Mouse (Mus musculus) right cerebral cortex, postnatal 10 days (tissue): Measurements from ENCODE around the gene Zfp324.
"Not testable (repeated sequence)": the region's sequence is repeated elsewhere in the genome, so short reads cannot be mapped to it uniquely, and the experiment has no call there.

Experiments used
- DNase-seq, 2 experiments: peaks; one replicate each; pipeline ENCODE4 v3.0.0; 2021; ENCODE audit warnings: low spot score in 2 of 2

The Zfp324 gene

GRCm38 (mm10) chr7:12965678-12966091 lies at the start of gene Zfp324:
Gene Zfp324, plus strand, starts transcription at chr7:12965838.
- DNase-seq = peak; percentile 95 to 97

DNA sequence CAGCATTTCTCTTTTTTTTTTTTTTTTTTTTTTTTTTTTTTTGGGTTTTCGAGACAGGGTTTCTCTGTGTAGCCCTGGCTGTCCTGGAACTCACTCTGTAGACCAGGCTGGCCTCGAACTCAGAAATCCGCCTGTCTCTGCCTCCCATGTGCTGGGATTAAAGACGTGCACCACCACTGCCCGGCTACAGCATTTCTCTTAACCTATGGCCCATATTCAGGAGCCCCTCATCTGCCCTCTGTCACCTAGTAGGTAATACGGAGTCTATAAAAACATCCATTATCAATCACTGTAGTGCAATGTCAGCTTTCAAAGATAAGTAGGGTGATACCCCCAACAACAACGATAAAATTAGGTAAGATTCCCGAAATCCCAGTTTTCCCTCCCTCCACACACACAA lies 45.1 kb upstream of the Zfp324 start:
- DNase-seq = not testable (repeated sequence)

- DNase-seq = no peak
Measured at GRCm38 (mm10) chr7:12921318-12921704, 44.3 kb upstream of the Zfp324 start.

- peak; percentile 99 for DNase-seq
Measured at GRCm38 (mm10) chr7:12921705-12922465, 43.8 kb upstream of the Zfp324 start, which contains the start of gene Rps5. Gene Rps5, plus strand, starts transcription at chr7:12922290.

DNA sequence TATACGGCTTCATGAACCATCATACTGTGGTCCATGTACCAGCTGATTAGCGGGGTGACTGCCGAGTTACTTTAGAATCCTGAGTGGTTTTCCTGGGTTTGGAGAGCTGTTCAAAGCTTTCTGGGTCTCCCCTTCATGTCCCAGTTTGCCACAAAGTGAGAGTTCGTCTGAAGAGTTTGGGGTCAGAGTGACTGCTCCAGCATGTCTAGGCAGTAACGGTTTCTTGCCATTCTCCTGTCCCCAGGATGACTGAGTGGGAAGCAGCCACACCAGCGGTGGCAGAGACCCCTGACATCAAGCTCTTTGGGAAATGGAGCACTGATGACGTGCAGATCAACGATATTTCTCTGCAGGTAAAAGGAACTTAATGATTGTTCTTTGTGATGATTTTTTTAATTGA lies 42.9 kb upstream of the Zfp324 start:
- no peak for DNase-seq

GRCm38 (mm10) chr7:12926316-12926715 lies 39.3 kb upstream of the Zfp324 start:
- no peak for DNase-seq

- no peak for DNase-seq
Measured at GRCm38 (mm10) chr7:12927191-12927680, 38.4 kb upstream of the Zfp324 start, which contains the start of gene Rnf225. Gene Rnf225, plus strand, starts transcription at chr7:12927416.

DNA sequence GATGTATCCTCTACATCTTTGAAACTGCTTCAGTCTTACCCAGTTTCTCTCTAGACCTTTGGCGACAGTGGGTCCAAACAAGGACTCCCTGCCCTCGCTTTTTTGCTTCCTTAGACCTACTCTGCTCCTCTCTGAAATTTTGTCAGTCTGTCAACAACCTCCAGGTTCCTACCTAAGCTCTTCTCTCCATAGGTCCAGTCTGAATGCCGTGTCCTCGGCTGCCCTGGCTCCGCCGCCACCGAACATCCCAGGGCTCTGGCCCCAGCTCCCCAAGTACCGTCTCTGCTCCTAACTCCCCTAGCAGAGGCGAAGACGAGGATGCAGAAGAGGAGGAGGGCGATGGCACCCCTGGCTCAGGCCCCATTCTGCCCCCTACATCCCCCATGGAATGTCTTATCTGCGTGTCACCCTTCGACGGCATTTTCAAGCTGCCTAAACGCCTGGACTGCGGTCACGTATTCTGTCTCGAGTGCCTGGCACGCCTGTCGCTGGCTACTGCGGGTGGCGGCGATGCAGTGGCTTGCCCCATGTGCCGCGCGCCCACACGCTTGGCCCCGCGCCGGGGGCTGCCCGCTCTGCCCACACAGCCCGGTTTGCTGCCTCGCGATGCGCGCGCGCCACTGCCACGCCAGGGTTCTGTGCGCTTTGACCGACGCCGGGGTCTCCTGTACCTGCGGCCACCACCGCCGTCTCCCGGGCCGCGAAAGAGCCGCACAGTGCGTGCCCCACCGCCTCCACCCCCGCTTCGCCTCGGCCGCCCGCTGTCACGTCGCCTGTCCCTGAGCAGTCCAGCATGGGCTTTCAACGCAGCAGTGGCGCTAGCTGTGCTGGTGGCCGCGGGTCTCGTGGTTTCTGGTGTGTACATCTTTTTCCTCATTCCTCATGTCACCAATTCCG lies 37.7 kb upstream of the Zfp324 start:
- DNase-seq = peak; percentile 60 to 61

DNA sequence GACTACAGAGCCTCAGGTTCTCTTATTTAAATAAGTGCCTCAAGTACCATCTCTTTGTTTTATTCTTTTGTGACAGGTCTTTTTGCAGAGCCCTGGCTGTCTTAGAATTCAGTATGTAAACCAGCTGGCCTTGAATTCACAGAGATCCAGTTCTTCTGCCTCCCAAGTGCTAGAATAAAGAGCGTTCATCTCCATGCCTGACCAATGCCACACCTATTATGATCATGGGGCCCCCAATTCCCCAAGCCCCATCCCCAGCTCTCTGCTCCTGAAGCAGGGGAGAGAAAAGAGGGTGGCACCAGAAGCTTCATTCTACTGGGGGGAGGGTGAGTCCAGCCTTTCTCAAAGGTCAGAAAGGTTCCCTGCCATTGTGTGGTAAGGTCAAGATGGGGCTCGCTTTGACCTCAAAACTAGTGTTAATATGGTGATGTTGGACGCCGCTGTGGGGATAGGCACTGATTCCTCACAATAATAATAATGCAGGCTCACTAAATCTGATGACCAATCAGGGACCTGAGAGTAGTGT lies 32.0 kb upstream of the Zfp324 start:
- DNase-seq = no peak

- DNase-seq = no peak
Measured at GRCm38 (mm10) chr7:12934808-12935207, 30.8 kb upstream of the Zfp324 start.

DNA sequence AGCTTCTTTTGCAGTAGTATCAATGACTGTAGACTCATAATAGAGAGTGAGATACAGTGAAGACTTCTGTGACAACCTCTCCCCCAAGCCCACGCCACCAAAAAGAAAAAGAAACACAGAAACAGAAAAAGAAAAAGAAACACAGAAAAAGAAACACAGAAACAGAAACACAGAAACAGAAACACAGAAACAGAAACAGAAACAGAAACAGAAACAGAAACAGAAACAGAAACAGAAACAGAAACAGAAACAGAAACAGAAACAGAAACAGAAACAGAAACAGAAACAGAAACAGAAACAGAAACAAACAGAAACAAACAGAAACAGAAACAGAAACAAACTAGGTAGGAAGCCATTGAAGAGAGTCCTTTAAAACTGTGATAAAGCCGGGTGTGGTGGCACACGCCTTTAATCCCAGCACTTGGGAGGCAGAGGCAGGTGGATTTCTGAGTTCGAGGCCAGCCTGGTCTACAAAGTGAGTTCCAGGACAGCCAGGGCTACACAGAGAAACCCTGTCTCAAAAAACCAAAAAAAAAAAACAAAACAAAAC lies 28.3 kb upstream of the Zfp324 start:
- DNase-seq = not testable (repeated sequence)

GRCm38 (mm10) chr7:12940599-12940998 lies 25.0 kb upstream of the Zfp324 start:
- no peak for DNase-seq

- DNase-seq = no peak
Measured at GRCm38 (mm10) chr7:12943488-12943887, 22.1 kb upstream of the Zfp324 start.

GRCm38 (mm10) chr7:12949032-12949871 lies 16.4 kb upstream of the Zfp324 start:
- peak; percentile 97 to 99 for DNase-seq

- no peak for DNase-seq
Measured at GRCm38 (mm10) chr7:12949872-12950229, 15.8 kb upstream of the Zfp324 start.

DNA sequence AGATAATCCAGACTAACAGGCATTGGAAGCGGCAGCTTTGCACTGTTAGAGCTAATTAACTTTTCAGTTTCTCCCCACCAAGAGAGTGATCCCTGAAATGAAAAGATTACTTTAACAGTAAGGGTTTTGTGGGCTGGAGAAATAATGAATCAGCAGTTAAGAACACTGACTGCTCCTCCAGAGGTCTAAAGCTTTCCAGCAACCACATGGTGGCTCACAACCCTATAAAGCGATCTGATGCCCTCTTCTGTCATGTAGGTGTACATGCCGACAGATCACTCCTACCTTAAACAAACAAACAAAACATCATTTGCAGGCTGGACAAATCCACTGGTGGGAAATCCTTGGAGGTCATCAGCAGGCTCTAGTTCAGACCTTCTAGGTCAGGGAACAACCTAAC lies 10.7 kb upstream of the Zfp324 start:
- DNase-seq = no peak

GRCm38 (mm10) chr7:12957511-12957910 lies 8.1 kb upstream of the Zfp324 start:
- DNase-seq = no peak

GRCm38 (mm10) chr7:12958948-12959347 lies 6.7 kb upstream of the Zfp324 start:
- DNase-seq = no peak

- DNase-seq = no peak
Measured at GRCm38 (mm10) chr7:12959718-12960117, 5.9 kb upstream of the Zfp324 start.

GRCm38 (mm10) chr7:12961511-12962141 lies 4.0 kb upstream of the Zfp324 start:
- peak; percentile 66 to 78 for DNase-seq
